Mouse (Mus musculus) heart, adult 2 months (tissue): ENCODE measurements around the gene Msantd1. TPM values are rescaled to one million over a fixed set of nuclear protein-coding genes. Genes with fewer than 3 reads are reported as not detected.
A peak's percentile ranks its signal among the peaks of the same experiment; 100 is the strongest.

Experiments
- DNase-seq, 2 experiments: peaks; one replicate each; pipeline ENCODE4 v3.0.0; 2021
- H3K27ac ChIP-seq: fragments of 200-600 bp; 2 replicates; pipeline ENCODE4 v1.8.1; 2022
- H3K27me3 ChIP-seq: fragments of 200-500 bp; 2 replicates; pipeline ENCODE4 v1.6.1; 2012; ENCODE audit warnings: mild to moderate bottlenecking, low read length, inconsistent platforms, mixed read lengths; ENCODE audit not compliant: control insufficient read depth, insufficient read depth
- H3K36me3 ChIP-seq: fragments of 200-500 bp; 2 replicates; pipeline ENCODE4 v1.6.1; 2012; ENCODE audit warnings: low read length, inconsistent platforms; ENCODE audit not compliant: control insufficient read depth, insufficient read depth
- H3K4me1 ChIP-seq: fragments of 200-500 bp; 2 replicates; pipeline ENCODE4 v1.6.1; 2011; ENCODE audit warnings: low read length; ENCODE audit not compliant: control insufficient read depth, insufficient read depth
- H3K4me3 ChIP-seq: fragments of 200-600 bp; 2 replicates; pipeline ENCODE4 v1.8.1; 2022
- H3K79me2 ChIP-seq: fragments of 200-500 bp; replicated peaks from 2 replicates; pipeline ENCODE4 v1.6.1; 2012; ENCODE audit warnings: mild to moderate bottlenecking, inconsistent platforms, low read length, moderate library complexity, mixed read lengths; ENCODE audit not compliant: control insufficient read depth, insufficient read depth
- H3K9ac ChIP-seq: fragments of 200-500 bp; 2 replicates; pipeline ENCODE4 v1.6.1; 2012; ENCODE audit warnings: low read depth, mild to moderate bottlenecking, control low read depth, inconsistent platforms, low read length, mixed read lengths
- CTCF ChIP-seq: fragments of 200-600 bp; IDR thresholded peaks from 2 replicates; pipeline ENCODE4 v1.8.1; 2022; ENCODE audit warnings: antibody characterized with exemption, mild to moderate bottlenecking, moderate library complexity
- EP300 ChIP-seq: fragments of 200-500 bp; IDR thresholded peaks from 2 replicates; pipeline ENCODE4 v1.6.1; 2011; ENCODE audit warnings: low read depth, low read length, control low read depth; ENCODE audit not compliant: insufficient read depth
- POLR2A ChIP-seq: fragments of 200-500 bp; IDR thresholded peaks from 2 replicates; pipeline ENCODE4 v1.6.1; 2011; ENCODE audit warnings: mild to moderate bottlenecking, low read depth, low read length, control low read depth; ENCODE audit not compliant: insufficient read depth
- WGBS: fragments of 180-500 bp; shearing (Covaris S2); methylation state at CpG from one replicate; pipeline ENCODE4 v1.1.7; 2018; 5-methylcytosine and 5-hydroxymethylcytosine counted together
- intact Hi-C: fragments of 180-260 bp; cut with DNase I; formaldehyde crosslinking; loops from one replicate; pipeline ENCODE4 v1.15.1; 2025
- polyA plus RNA-seq: library from polyadenylated mRNA; depleted of rRNA; stranded (reverse); fragments of >200 nt; gene quantifications from 2 replicates; pipeline ENCODE4 v1.2.3, GENCODE M21; 2012
- total RNA-seq, 2 experiments: library from RNA; stranded (reverse); gene quantifications; 2 replicates each; pipeline ENCODE4 v1.2.3; 2021

Msantd1 gene
- total and polyA plus RNA-seq, 3 experiments, result 0.66 to 0.96 TPM; not detected in 1

- peak in 1 of 2 experiments; percentile 43 for DNase-seq
- 78% methylated on average over 9 of the region's 9 CpGs for WGBS
- no peak overlapping the region for H3K27ac ChIP-seq
- H3K79me2 ChIP-seq, result no peaks in the 10 kb centered on the region
- TF ChIP-seq POLR2A (no peak), CTCF (no peak), EP300 (no peak)
- H3K36me3 ChIP-seq, result no peaks in the 10 kb centered on the region
- no peak overlapping the region for H3K9ac ChIP-seq
- no peaks in the 10 kb centered on the region for H3K27me3 ChIP-seq
- H3K4me1 ChIP-seq, result no peaks in the 10 kb centered on the region
- intact Hi-C loops, result no loop called here
- no peak overlapping the region for H3K4me3 ChIP-seq
Measured at GRCm38 (mm10) chr5:34908726-34909633, 1.2 kb downstream of the Msantd1 start.

GRCm38 (mm10) chr5:34909634-34910503 lies 2.1 kb downstream of the Msantd1 start:
- TF ChIP-seq CTCF, result no peak
- TF ChIP-seq EP300, result no peak
- TF ChIP-seq POLR2A, result no peak
- Histone ChIP-seq H3K36me3 (no peaks in the 10 kb centered on the region), H3K9ac (no peak overlapping the region), H3K79me2 (no peaks in the 10 kb centered on the region), H3K4me3 (no peak overlapping the region), H3K4me1 (no peaks in the 10 kb centered on the region), H3K27me3 (no peaks in the 10 kb centered on the region), H3K27ac (no peak overlapping the region)
- DNase-seq, result no peak
- intact Hi-C loops, result no loop called here
- WGBS, result 97% methylated on average over 1 of the region's 1 CpGs

GRCm38 (mm10) chr5:34910504-34910815 lies 2.6 kb downstream of the Msantd1 start:
- H3K4me1 ChIP-seq, result no peaks in the 10 kb centered on the region
- no peaks in the 10 kb centered on the region for H3K79me2 ChIP-seq
- H3K27ac ChIP-seq, result no peak overlapping the region
- no peaks in the 10 kb centered on the region for H3K36me3 ChIP-seq
- no peak for DNase-seq
- WGBS, result 93% methylated on average over 4 of the region's 4 CpGs
- H3K9ac ChIP-seq, result no peak overlapping the region
- intact Hi-C loops, result no loop called here
- no peaks in the 10 kb centered on the region for H3K27me3 ChIP-seq
- no peak overlapping the region for H3K4me3 ChIP-seq
- TF ChIP-seq CTCF, result no peak
- no peak for TF ChIP-seq EP300
- no peak for TF ChIP-seq POLR2A

- Histone ChIP-seq H3K4me1 (peaks cover 2% of the 10 kb centered on the region; the same call in 1 of the 2 replicates), H3K79me2 (no peaks in the 10 kb centered on the region), H3K4me3 (no peak overlapping the region), H3K27me3 (no peaks in the 10 kb centered on the region), H3K36me3 (no peaks in the 10 kb centered on the region), H3K27ac (peak overlapping the region; percentile 24; the same call in 1 of the 2 replicates), H3K9ac (peak overlapping the region; percentile 14; the same call in 1 of the 2 replicates)
- DNase-seq, result peak; percentile 71 to 77
- 0% methylated on average over 1 of the region's 1 CpGs for WGBS
- TF ChIP-seq POLR2A, result no peak
- TF ChIP-seq EP300, result peak; percentile 96
- TF ChIP-seq CTCF, result peak; percentile 98; the same call in 1 of the 2 replicates
- intact Hi-C loops, result loop anchor here (1.0 to 2.0 kb wide), 4 partner anchors 39 to 128 kb away; no protein-coding TSS in a partner anchor
Measured at GRCm38 (mm10) chr5:34915801-34916200, 8.0 kb downstream of the Msantd1 start.

GRCm38 (mm10) chr5:34917234-34917655 lies 9.4 kb downstream of the Msantd1 start:
- intact Hi-C loops, result loop anchor here (2.0 kb wide), 1 partner anchor 38 kb away; no protein-coding TSS in a partner anchor
- WGBS, result 86% methylated on average over 10 of the region's 10 CpGs
- Histone ChIP-seq H3K79me2 (no peaks in the 10 kb centered on the region), H3K27me3 (no peaks in the 10 kb centered on the region), H3K36me3 (no peaks in the 10 kb centered on the region), H3K27ac (no peak overlapping the region), H3K4me1 (peaks cover 2% of the 10 kb centered on the region; the same call in 1 of the 2 replicates), H3K4me3 (no peak overlapping the region), H3K9ac (no peak overlapping the region)
- TF ChIP-seq EP300 (no peak), CTCF (no peak), POLR2A (no peak)
- DNase-seq, result no peak
